Mouse (Mus musculus) c-Kit-positive CD71-positive TER-119-negative erythroid progenitor cells, embryonic 14.5 days (primary cell): ENCODE data around the gene Wdsub1.

Experiments
- DNase-seq: peaks from one replicate; pipeline ENCODE4 v3.0.0-alpha.2; 2013; ENCODE audit warnings: low read depth

The Wdsub1 gene

GRCm38 (mm10) chr2:59841944-59842343, 40.4 kb downstream of the Wdsub1 start:
- DNase-seq = no peak

- DNase-seq = peak; percentile 34
Observed at GRCm38 (mm10) chr2:59841189-59841939, 41.0 kb downstream of the Wdsub1 start.

GRCm38 (mm10) chr2:59840191-59840590, 42.2 kb downstream of the Wdsub1 start:
- no peak for DNase-seq

GRCm38 (mm10) chr2:59839755-59840154, 42.6 kb downstream of the Wdsub1 start:
- DNase-seq = no peak

- DNase-seq = no peak
Observed at GRCm38 (mm10) chr2:59838825-59839224, 43.6 kb downstream of the Wdsub1 start.

GRCm38 (mm10) chr2:59831831-59832230, 50.6 kb downstream of the Wdsub1 start:
- no peak for DNase-seq

- DNase-seq = no peak
Observed at GRCm38 (mm10) chr2:59830940-59831339, 51.5 kb downstream of the Wdsub1 start.

GRCm38 (mm10) chr2:59830151-59830550, 52.2 kb downstream of the Wdsub1 start:
- DNase-seq = no peak

GRCm38 (mm10) chr2:59829718-59830117, 52.7 kb downstream of the Wdsub1 start:
- DNase-seq = no peak

GRCm38 (mm10) chr2:59828777-59829508, 53.4 kb downstream of the Wdsub1 start:
- no peak for DNase-seq

- DNase-seq = no peak
Observed at GRCm38 (mm10) chr2:59828103-59828655, 54.2 kb downstream of the Wdsub1 start.

GRCm38 (mm10) chr2:59825380-59825779, 57.0 kb downstream of the Wdsub1 start:
- DNase-seq = no peak

- DNase-seq = no peak
Observed at GRCm38 (mm10) chr2:59824289-59824688, 58.1 kb downstream of the Wdsub1 start.

GRCm38 (mm10) chr2:59821044-59821443, 61.3 kb downstream of the Wdsub1 start:
- DNase-seq = no peak

- DNase-seq = no peak
Observed at GRCm38 (mm10) chr2:59820088-59820487, 62.3 kb downstream of the Wdsub1 start.

GRCm38 (mm10) chr2:59819415-59819814, 63.0 kb downstream of the Wdsub1 start:
- DNase-seq = no peak

- no peak for DNase-seq
Observed at GRCm38 (mm10) chr2:59818663-59819062, 63.7 kb downstream of the Wdsub1 start.

- DNase-seq = no peak
Observed at GRCm38 (mm10) chr2:59814997-59815396, 67.4 kb downstream of the Wdsub1 start.

- no peak for DNase-seq
Observed at GRCm38 (mm10) chr2:59813457-59813856, 68.9 kb downstream of the Wdsub1 start.

- DNase-seq = no peak
Observed at GRCm38 (mm10) chr2:59812641-59813040, 69.8 kb downstream of the Wdsub1 start.

- DNase-seq = no peak
Observed at GRCm38 (mm10) chr2:59811247-59811646, 71.1 kb downstream of the Wdsub1 start.

GRCm38 (mm10) chr2:59810039-59810438, 72.4 kb downstream of the Wdsub1 start:
- no peak for DNase-seq

- no peak for DNase-seq
Observed at GRCm38 (mm10) chr2:59808608-59809007, 73.8 kb downstream of the Wdsub1 start.
